Mouse (Mus musculus): ENCODE data around the gene Ptp4a2. TPM values are rescaled to one million over a fixed set of nuclear protein-coding genes. Genes with fewer than 3 reads are reported as not detected.
"Not testable (repeated sequence)": the region's sequence is repeated elsewhere in the genome, so short reads cannot be mapped to it uniquely, and the experiment has no call there.

Gene Ptp4a2
- total RNA-seq, 2 experiments from 2014 or later: 365 to 463 TPM

GRCm38 (mm10) chr4:129839866-129840555 lies 29.0 kb downstream of the Ptp4a2 start:
- no peak for ATAC-seq (ENCODE audit: poor library complexity, severe bottlenecking)

DNA sequence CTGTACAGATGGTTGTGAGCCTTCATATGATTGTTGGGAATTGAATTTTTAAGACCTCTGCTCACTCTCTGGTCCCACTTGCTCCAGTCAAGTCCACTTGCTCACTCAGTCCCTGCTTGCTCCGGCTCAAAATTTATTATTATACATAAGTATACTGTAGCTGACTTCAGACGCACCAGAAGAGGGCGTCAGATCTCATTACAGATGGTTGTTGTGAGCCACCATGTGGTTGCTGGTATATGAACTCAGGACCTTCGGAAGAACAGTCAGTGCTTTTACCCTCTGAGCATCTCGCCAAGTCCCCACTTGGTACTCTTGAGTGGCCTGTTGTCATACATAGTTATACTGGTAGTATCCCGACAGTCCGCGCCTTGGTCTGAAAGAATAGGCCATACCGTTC lies 35.8 kb downstream of the Ptp4a2 start:
- ATAC-seq (ENCODE audit: poor library complexity, severe bottlenecking): no peak

DNA sequence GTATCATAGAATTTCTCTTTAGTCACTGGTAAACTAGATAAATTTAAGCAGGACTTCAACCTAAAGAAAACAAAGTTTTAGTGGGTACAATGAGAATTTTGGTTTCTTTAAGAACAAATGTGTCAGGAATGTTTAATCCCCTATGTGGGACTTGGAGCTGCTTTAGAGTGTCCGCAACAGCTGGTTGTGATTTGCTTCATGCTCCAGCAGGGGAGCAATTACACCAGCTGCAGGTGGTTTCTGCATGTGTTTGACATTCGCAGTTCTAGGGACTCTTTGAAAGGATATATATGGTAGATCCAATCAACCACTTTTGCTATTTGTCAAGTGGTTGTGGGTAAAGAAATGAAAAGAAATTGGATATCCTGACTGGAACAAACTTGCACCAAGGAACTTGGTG lies 39.5 kb downstream of the Ptp4a2 start:
- ATAC-seq (ENCODE audit: poor library complexity, severe bottlenecking): no peak

DNA sequence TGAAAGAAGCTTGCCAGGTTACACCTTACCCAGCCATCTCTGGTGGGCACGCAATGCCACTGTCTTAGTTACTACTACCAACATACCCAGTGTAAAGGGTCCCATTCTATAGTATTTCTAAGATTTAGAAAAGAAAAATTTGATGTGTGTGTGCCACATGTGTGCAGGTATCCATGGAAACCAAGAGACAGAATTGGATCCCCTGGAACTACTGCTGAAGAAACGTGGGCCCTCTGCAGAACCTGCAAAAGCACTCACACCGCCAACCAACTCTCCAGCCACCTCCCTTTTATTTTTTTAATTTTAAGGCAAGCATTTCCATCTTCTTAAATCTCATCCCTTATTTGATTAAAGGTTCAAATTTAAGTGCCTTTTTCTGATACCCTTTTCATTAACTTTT lies 40.8 kb downstream of the Ptp4a2 start:
- ATAC-seq (ENCODE audit: poor library complexity, severe bottlenecking): no peak

DNA sequence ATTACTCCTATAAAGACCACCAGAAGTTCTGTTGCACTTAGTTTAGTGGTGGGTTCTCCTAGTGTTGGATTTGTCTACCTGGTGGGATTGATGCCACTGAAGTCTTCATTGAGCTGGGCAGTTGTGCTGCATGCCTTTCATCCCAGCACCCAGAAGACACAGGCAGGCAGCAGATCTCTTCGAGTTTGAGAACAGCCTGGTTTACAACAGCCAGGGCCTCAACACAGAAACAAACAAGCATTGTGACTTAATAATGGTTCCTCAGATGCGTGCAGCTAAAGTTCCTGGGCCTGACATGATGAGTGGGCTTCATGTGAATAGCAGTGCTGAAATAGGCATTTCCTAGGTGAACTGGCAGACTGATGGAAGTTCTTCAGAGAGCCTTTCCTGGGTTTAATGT lies 42.0 kb downstream of the Ptp4a2 start:
- no peak for ATAC-seq (ENCODE audit: poor library complexity, severe bottlenecking)

DNA sequence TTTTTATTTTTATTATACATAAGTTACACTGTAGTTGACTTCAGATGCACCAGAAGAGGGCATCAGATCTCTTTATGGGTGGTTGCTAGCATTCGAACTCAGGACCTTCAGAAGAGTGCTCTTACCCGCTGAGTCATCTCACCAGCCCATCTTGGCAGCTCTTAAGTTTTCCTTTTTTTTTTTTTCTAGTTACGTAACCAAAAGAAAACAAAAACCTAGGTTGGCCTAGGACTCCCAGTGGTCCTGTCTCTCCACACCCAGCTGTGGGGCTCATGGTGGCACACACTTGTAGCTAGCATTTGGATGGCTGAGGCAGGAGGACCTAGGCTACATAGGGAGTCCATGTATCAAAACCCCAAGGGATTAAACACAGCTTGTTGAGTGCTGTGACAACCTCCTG lies 43.0 kb downstream of the Ptp4a2 start:
- ATAC-seq (ENCODE audit: poor library complexity, severe bottlenecking): no peak

- no peak for ATAC-seq (ENCODE audit: poor library complexity, severe bottlenecking)
Observed at GRCm38 (mm10) chr4:129854615-129855014, 43.6 kb downstream of the Ptp4a2 start.

DNA sequence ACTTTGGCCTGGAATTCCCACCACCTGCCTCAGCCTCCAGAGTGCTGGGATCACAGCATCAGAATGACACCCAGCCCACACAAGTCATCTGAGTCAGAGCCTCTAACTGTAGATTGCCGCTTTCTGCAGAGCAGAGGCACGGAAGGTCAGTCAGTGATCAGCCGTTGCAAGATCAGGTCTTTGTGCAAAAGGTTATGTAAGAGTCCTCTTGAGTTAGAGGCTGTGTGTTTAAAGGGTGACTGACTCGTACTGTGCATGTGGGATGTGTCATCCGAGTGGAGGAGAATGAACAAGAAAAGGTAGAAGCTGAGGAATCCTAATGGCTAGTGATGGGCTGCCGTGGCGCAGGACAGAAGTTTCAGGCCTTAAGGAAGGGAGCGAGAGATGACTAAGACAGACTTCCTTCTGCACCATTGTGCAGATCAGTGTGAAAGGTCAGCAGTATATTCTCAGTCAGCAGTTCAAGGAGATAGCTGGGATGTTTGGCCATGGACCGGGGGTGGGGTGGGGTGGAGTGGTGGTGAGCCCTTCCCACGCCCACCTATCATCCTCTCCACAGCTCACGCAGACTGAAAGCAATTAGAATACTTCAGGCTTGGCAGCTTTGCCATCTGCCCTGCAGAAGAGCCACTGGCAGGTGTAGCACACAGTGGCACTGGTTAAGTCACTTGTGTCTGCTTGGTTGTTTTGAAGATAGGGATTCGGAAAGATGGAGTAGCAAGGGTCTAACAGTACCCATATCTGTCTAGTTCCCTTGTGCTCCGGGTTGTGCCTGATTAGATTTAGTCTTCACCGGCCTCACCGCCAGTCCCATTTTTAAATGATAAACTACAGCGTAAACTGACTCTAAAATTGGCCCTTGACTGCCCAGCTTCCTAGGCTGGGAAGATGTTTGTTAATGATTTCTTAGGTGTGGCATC lies 44.3 kb downstream of the Ptp4a2 start:
- peak; percentile 33; the same call in 1 of the 2 replicates for ATAC-seq (ENCODE audit: poor library complexity, severe bottlenecking)

- ATAC-seq (ENCODE audit: poor library complexity, severe bottlenecking): no peak
Observed at GRCm38 (mm10) chr4:129860456-129860855, 49.4 kb downstream of the Ptp4a2 start.

DNA sequence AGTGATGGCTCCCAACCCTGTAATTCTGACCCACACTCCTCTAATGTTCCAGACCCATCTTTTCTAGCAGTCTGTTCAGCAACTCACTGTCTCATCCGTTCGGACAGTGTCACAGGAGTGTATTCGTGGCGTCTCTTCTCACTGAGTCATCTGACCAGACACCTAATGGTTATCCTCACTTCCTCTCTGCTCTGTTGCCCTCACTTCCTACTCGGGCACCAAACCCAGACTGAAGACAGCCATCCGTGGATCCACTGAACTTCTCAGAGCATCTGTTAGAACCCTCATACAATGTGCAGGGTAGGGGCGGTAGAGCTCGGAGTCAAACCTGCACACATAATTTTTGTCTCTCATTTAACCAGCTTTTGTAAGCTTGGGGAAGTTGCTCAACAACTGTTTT lies 50.4 kb downstream of the Ptp4a2 start:
- ATAC-seq (ENCODE audit: poor library complexity, severe bottlenecking): peak; percentile 96

DNA sequence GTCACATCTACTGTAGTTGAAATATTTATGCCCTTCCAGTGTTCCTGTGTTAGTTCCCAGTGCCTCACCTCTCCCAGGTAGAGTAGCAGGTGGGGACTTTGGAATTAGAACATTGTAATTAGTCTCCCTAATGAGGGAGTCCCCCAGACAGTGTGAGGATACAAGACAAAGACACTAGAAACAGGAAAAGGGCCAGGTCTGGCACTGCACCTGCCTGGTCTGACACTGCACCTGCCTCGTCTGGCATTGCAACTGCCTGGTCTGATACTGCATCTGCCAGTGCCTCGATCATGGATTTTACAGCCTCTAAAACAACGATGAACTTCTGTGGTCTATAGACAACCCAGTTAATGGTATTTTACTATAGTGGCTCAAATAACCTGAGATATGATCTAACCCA lies 51.3 kb downstream of the Ptp4a2 start:
- no peak for ATAC-seq (ENCODE audit: poor library complexity, severe bottlenecking)

DNA sequence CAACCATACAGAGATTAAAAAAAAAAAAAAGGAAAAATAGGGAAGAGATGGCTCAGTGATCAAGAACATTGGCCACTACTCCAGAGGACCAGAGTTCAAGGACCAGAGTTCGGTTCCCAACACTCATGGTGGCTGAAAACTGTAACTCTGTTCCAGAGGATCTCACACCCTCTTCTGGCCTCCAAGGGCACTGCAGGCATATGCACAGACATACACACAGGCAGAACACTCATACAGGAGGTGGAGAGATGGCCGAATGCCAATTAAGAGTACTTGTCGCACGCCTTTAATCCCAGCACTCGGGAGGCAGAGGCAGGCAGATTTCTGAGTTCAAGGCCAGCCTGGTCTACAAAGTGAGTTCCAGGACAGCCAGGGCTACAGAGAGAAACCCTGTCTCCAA lies 55.2 kb downstream of the Ptp4a2 start:
- not testable (repeated sequence) for ATAC-seq (ENCODE audit: poor library complexity, severe bottlenecking)

- no peak for ATAC-seq (ENCODE audit: poor library complexity, severe bottlenecking)
Observed at GRCm38 (mm10) chr4:129868211-129868610, 57.2 kb downstream of the Ptp4a2 start.

GRCm38 (mm10) chr4:129870483-129870882 lies 59.5 kb downstream of the Ptp4a2 start:
- no peak for ATAC-seq (ENCODE audit: poor library complexity, severe bottlenecking)

- ATAC-seq (ENCODE audit: poor library complexity, severe bottlenecking): no peak
Observed at GRCm38 (mm10) chr4:129872376-129872922, 61.4 kb downstream of the Ptp4a2 start.

GRCm38 (mm10) chr4:129874805-129875204 lies 63.8 kb downstream of the Ptp4a2 start:
- ATAC-seq (ENCODE audit: poor library complexity, severe bottlenecking): no peak

GRCm38 (mm10) chr4:129875406-129875805 lies 64.4 kb downstream of the Ptp4a2 start:
- no peak for ATAC-seq (ENCODE audit: poor library complexity, severe bottlenecking)

DNA sequence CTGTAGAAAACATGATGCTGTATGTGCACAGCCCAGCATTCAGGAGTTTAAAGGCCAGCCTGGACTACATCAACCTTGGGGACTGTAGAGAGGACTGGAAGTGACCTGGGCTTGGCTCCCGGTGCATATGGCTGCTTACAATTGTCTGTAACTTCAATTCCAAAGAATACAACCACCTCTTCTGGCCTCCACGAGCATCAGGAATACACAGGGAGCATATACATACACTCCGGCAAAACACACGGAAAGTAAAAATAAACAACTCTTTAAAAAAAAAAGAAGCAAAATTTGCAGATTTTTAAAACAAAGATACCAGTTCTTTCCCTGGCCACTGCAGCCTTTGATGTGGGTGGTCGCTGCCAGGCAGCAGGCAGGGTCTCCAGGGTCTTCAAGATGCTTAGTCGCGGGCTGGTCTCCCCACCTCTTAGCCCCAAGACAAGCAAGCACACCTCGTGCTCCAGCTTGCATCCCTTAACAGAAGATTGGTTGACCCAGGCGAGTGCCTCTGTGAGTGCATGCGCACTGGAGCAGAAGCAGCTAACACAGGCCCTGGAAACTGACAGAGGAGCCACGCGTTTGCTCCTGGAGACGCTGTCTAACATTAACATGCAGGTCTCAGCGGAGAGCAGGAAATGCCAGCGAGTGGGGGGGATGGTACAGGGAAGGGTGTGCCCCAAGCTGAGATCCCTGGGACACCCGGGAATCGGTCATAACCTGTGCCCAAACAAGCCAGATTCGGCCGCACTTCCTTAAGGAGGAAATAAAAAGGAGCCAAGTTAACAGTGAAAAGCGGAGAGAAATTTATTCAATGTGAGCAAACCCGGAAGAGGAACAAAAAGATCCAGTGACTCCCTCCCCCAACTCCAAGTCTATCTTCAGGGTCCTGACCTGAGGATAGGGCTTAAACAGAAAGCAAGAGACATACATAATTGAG lies 66.1 kb downstream of the Ptp4a2 start:
- ATAC-seq (ENCODE audit: poor library complexity, severe bottlenecking): peak; percentile 84

GRCm38 (mm10) chr4:129877967-129878655 lies 67.1 kb downstream of the Ptp4a2 start:
- no peak for ATAC-seq (ENCODE audit: poor library complexity, severe bottlenecking)

DNA sequence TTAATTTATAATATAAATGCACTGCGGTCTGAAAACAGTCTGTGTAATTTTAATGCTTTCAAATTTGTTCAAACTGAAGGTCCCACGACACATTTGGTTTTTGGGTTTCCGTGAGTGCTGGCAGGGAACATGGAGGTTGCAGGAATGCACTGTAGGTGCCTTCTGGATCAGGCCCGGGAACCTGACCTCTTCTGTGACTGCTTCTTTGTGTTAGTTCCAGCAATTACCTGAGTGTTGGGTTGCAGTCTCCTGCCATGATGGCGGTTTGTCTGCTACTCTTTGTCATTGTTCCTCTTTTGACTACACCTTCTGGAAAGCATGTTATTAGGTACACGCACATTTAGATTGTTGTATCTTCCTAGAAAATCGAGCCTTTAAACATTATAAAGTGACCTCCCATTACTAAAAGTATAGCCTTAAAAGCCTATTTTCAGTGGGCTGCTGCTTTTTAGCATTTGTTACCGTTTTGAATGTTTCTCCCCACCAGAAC lies 67.7 kb downstream of the Ptp4a2 start:
- ATAC-seq (ENCODE audit: poor library complexity, severe bottlenecking): no peak
